Mouse (Mus musculus) liver, postnatal 0 days (tissue): ENCODE measurements around the gene Prss23.

Experiments
- CTCF ChIP-seq: sonication (generic); IDR thresholded peaks from 2 replicates; pipeline ENCODE4 v1.5.1; 2016; ENCODE audit warnings: antibody characterized with exemption, low read depth
- EP300 ChIP-seq: IDR thresholded peaks from 2 replicates; pipeline ENCODE4 v1.6.1; 2016; ENCODE audit warnings: antibody characterized with exemption, low read depth, mild to moderate bottlenecking

GRCm38 (mm10) chr7:89576127-89576526, 49.1 kb upstream of the Prss23 start:
- no peak for TF ChIP-seq EP300
- TF ChIP-seq CTCF, result no peak
